Mouse (Mus musculus): Measurements from ENCODE around the gene Iqgap1.

DNA sequence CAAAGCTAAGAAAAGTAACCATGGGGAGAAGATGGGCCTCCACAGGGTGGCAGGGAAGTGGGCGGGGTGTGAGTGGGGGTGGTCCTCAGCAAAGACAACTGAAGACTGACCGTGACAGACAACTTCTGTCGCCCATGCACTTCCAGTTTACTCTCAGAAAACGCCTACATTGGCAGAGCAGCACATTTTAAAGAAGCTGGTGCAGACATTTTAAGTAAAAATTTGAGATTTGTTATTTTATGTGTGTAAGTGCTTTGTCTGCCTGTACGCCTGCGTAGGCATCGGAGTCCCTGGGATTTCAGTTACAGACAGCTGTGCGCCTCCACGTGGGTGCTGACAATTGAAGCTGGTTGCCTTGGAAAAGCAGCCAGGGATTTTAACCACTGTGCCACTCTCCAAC lies 104.7 kb downstream of the Iqgap1 start:
- TF ChIP-seq CTCF (IDR thresholded peaks at IDR 0.05; ENCODE audit: low read depth) (no peak), EP300 (optimal IDR thresholded peaks at IDR 0.05) (no peak)

All from stomach, postnatal 0 days (tissue).